Mouse (Mus musculus) thymus, adult 18-20 months (tissue): ENCODE measurements at regions not wholly inside any gene's neighbourhood (a gene's known extent, or its start where the extent isn't known, plus 50 kb on each side); places are given as distances from the start of the nearest gene placed in this dataset.

Experiments
- DNase-seq, 2 experiments: peaks; one replicate each; pipeline ENCODE4 v3.0.0; 2022; ENCODE audit warnings: mixed read lengths in 2 of 2

DNA sequence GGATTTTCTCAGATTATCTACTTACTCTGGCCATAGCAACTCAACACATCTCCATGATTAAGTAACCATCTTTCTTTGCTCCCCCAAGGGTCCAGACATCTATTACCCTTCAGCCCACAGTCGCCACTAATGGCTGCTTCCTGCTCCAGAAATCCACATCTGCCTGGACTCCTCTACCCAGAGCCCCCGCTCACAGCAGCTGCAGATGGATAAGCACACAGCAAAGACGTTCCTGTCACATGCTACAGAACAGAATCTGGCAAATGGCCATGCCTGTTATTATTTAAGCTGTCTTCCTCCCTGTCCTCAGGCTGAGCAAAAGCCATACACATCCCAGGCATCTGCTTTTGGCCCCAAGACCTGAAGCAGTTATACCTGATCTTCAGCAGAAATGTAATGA is 173.8 kb upstream of the Kdm8 start:
- DNase-seq = no peak

GRCm38 (mm10) chr7:125271356-125271755 is 173.1 kb upstream of the Kdm8 start:
- DNase-seq = no peak

DNA sequence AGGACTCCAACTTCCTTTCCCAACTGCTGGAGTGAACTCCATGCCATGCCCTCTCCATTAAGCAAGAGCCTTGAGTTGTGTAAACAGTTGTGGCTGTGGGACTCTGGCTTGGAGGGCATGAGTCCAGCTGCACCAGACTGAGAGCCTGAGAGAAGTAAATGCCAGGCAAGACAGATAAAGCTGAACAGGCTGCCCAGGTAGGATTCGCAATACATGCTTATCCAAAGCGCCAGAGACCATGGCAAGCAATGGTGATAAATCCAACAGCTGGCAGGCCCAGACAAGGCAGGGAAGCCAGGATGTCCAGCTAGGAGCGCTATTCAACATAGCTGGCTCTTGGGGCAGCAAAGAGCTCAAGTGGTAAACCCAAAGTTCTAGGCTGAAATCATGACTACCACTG is 163.1 kb upstream of the Kdm8 start:
- no peak for DNase-seq

DNA sequence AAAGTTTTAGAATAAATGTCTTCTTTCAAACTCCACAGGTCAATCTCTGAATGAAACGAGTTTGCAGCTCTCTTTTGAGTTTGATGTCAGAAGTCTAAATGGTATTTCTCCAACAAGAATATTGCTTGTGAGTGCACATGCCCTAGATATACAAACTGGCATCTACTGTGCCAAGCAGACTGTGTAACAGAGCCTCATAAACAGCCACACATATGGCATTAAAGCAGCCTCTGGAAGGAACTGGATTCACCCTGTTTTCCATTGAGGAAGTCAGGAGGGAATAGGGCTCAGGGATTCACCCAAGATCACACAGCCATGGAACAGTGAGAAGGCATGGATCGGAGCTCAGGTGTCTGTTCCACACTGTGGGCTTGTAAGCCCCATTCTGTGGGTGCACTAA is 149.2 kb upstream of the Kdm8 start:
- DNase-seq = no peak

GRCm38 (mm10) chr7:125308433-125308832 is 136.0 kb upstream of the Kdm8 start:
- DNase-seq = no peak

DNA sequence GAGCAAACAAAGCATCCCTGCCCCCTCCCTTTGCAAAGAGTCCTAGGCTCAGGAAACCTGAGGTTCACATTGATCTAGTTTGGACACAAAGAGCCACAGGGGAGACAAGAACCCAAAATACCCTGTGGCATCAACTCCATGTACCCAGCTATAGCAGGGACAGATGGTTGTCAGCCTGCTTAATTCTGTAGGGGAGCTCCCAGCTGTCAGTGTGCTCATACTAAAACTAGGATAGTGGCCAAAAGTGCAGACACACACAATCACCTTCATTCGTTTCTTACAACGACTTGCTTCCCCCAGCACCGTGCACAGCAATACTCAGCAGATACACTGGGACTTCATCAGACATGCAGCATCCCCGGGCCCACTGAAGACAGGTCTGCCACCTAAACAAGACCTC is 133.5 kb upstream of the Kdm8 start:
- no peak for DNase-seq

DNA sequence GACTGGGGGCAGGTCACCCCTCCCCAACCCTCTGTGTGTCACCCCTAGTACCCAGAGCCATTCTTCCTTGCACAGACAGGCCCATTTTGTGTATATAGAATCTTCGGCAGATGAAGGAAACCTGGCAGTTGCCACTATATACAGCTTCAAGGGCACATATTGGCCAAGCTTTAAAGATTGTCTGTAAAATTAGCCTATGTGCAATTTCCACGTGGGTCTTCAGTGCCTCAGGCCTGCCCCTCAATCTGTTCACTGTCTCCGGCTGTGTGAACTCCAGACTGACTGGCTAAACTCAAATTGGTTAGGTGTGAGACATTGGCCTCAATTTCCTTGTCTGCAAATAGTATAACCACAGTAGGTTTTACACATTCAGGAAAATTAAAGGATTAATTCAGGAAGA is 130.9 kb upstream of the Kdm8 start:
- DNase-seq = no peak

GRCm38 (mm10) chr7:125334769-125335168 is 109.7 kb upstream of the Kdm8 start:
- DNase-seq = no peak

- no peak for DNase-seq
These were observed 108.8 kb upstream of the Kdm8 start for GRCm38 (mm10) chr7:125335586-125336165.

DNA sequence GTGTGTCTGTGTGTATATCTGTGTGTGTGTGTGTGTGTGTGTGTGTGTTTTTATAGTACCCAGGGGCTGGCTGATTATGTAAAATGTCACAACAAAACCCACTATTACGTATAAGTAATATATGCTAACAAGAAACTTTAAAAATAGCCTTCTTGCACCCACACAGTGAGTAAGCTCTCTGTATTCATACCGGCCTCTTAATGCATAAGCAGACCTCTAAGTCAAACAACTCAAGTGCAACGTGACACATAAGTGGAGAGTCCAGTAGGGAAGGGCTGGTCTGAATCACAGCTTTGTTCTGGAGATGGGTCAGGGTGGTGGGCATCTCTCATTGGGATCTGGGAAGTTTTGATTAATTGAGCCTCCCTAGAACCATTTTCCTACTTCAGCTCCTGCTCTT is 107.7 kb upstream of the Kdm8 start:
- DNase-seq = no peak

GRCm38 (mm10) chr7:125338177-125338751 is 106.2 kb upstream of the Kdm8 start:
- no peak for DNase-seq

GRCm38 (mm10) chr7:125340326-125340905 is 104.1 kb upstream of the Kdm8 start:
- no peak for DNase-seq

GRCm38 (mm10) chr7:125349606-125350005 is 94.9 kb upstream of the Kdm8 start:
- no peak for DNase-seq

GRCm38 (mm10) chr7:125354211-125354610 is 90.3 kb upstream of the Kdm8 start:
- no peak for DNase-seq

- DNase-seq = no peak
These were observed 89.5 kb upstream of the Kdm8 start for GRCm38 (mm10) chr7:125354956-125355355.

GRCm38 (mm10) chr7:125358016-125358415 is 86.5 kb upstream of the Kdm8 start:
- DNase-seq = no peak

DNA sequence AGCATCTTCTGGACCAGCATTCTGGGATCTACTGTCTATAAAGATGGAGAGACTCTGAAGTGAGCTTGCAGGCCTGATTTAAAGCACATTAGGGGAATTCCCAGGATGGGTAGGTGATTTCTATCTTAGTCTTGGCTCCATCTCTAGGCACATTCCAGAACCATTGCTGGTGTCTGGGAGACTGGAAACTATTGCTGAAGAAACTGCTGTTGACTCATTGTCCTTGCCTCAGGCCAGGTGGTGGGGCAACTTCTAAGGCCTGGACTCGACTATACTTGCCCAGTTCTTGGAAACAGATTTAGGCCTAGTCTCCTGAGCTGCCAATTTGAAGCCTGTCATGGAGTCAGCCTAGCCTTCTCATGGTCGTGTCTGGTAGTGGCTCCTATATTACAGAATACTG is 61.5 kb upstream of the Kdm8 start:
- no peak for DNase-seq

DNA sequence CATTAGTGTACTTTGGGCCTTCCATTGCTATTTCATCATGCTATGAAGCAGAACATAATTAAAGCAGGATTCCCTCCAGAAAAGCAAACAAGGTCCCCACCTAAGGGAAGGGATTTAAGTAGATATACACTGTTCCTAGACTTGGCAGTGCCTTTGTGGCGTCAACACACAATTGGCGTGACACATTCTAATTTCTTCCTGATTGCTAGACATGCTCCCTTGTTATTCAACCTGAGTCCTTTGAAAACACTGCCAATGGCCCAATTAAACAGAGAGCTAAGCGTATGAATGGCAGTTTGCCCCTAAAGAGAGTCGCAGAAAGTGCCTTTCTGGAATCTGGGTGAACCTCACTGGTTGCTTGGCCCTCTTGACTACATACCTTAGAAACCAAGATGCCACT is 60.3 kb upstream of the Kdm8 start:
- no peak for DNase-seq

GRCm38 (mm10) chr7:125392536-125392935 is 51.9 kb upstream of the Kdm8 start:
- DNase-seq = no peak

- DNase-seq = no peak
These were observed 51.2 kb upstream of the Kdm8 start for GRCm38 (mm10) chr7:125393228-125393627.

- DNase-seq = peak; percentile 69 to 74
These were observed 50.7 kb upstream of the Kdm8 start for GRCm38 (mm10) chr7:125393654-125394346.
